Mouse (Mus musculus): ENCODE results near the gene Focad.

GRCm38 (mm10) chr4:88209351-88209814 is 115.0 kb downstream of the Focad start:
- no peak for TF ChIP-seq POLR2A (IDR thresholded peaks at IDR 0.05; ENCODE audit: extremely low read depth, insufficient read depth, low read length)
- no peak for TF ChIP-seq CTCF (IDR thresholded peaks at IDR 0.05; ENCODE audit: extremely low read depth, insufficient read depth, low read length)
